Mouse (Mus musculus) midbrain, embryonic 10.5 days (tissue): ENCODE data around the gene Nuak1. TPM values are rescaled to one million over a fixed set of nuclear protein-coding genes. Genes with fewer than 3 reads are reported as not detected.
A peak's percentile ranks its signal among the peaks of the same experiment; 100 is the strongest.

Experiments
- DNase-seq: peaks from one replicate; pipeline ENCODE4 v3.0.0-alpha.2; 2017; ENCODE audit warnings: low spot score
- H3K27ac ChIP-seq: fragments of 300-500 bp; sonication (generic); replicated peaks from 2 replicates; pipeline ENCODE4 v1.5.1; 2016; ENCODE audit warnings: mild to moderate bottlenecking
- H3K27me3 ChIP-seq: fragments of 300-500 bp; sonication (generic); 2 replicates; pipeline ENCODE4 v1.6.1; 2016; ENCODE audit warnings: low read depth, mild to moderate bottlenecking; ENCODE audit not compliant: poor library complexity, severe bottlenecking
- H3K36me3 ChIP-seq: fragments of 300-500 bp; sonication (generic); 2 replicates; pipeline ENCODE4 v1.6.1; 2016; ENCODE audit warnings: mild to moderate bottlenecking, moderate library complexity
- H3K4me1 ChIP-seq: fragments of 300-500 bp; sonication (generic); 2 replicates; pipeline ENCODE4 v1.6.1; 2016
- H3K4me3 ChIP-seq: fragments of 300-500 bp; sonication (generic); 2 replicates; pipeline ENCODE4 v1.5.1; 2016; ENCODE audit warnings: mild to moderate bottlenecking, moderate library complexity
- H3K9me3 ChIP-seq: fragments of 300-500 bp; sonication (generic); replicated peaks from 2 replicates; pipeline ENCODE4 v1.6.1; 2016; ENCODE audit warnings: mild to moderate bottlenecking
- WGBS: fragments of 180-500 bp; shearing (Covaris S2); methylation state at CpG from one replicate; pipeline ENCODE4 v1.1.7; 2016; 5-methylcytosine and 5-hydroxymethylcytosine counted together
- polyA plus RNA-seq: library from polyadenylated mRNA; unstranded; fragments of >200 nt; fragmentation: Nextera tagmentation; extraction: Ambion mirVana; gene quantifications from 2 replicates; pipeline ENCODE4 v1.2.1, GENCODE M21; 2016

The Nuak1 gene
- polyA plus RNA-seq, 1 experiment from 2014 or later = 4.0 TPM

DNA sequence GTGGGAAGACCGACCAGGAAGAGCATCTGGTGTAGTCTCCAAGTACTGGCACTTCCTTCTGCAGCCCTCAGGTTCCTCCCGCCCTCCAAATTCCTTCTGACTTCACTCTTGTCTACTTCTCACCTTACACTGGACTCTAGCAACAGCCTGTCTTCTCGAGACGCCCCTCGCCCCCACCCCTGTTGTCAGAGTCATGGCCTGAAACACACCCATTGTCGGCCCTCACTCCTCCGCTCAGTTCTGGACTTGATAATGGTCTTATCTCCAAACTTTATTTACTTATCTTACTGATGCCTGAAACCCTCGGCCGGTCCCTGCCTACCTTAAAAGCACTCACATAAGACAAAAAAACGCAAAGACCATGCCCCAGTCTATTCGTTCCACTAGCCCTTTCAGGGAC lies 1.4 kb upstream of the Nuak1 start:
- no peaks in the 10 kb centered on the region for H3K27me3 ChIP-seq
- WGBS = 3% methylated on average over 11 of the region's 11 CpGs
- DNase-seq = peak; percentile 48
- H3K4me1 ChIP-seq = peaks cover 90% of the 10 kb centered on the region
- H3K36me3 ChIP-seq = 0 out of 2 replicates have a peak, but pooled peaks cover 4% of the 10 kb centered on the region
- peak overlapping the region; percentile 99 for H3K27ac ChIP-seq
- no peaks in the 10 kb centered on the region for H3K9me3 ChIP-seq
- peak overlapping the region; percentile 94 for H3K4me3 ChIP-seq

DNA sequence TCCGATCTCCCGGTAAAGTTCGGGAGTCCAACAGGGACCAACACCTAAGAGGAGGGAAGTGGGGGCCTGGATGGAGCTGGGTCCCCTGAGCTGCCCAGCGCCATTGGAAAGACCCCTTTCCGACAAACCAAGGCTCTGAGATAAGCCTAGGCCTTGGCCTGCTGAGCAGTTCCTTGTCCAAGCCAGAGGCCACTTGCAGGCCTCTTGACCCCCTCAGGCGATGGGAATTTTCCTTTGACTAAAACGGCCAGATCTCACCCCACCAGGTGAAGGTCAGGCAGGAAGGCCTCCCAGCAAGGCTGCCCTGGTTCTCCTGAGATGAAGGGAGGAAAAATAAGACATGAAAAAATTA lies 1.0 kb upstream of the Nuak1 start:
- Histone ChIP-seq H3K27me3 (no peaks in the 10 kb centered on the region), H3K4me1 (peaks cover 90% of the 10 kb centered on the region), H3K36me3 (peaks cover 4% of the 10 kb centered on the region; the same call in 1 of the 2 replicates), H3K27ac (peak overlapping the region; percentile 99), H3K4me3 (peak overlapping the region; percentile 94), H3K9me3 (no peaks in the 10 kb centered on the region)
- 0% methylated on average over 7 of the region's 7 CpGs for WGBS
- DNase-seq = no peak

DNA sequence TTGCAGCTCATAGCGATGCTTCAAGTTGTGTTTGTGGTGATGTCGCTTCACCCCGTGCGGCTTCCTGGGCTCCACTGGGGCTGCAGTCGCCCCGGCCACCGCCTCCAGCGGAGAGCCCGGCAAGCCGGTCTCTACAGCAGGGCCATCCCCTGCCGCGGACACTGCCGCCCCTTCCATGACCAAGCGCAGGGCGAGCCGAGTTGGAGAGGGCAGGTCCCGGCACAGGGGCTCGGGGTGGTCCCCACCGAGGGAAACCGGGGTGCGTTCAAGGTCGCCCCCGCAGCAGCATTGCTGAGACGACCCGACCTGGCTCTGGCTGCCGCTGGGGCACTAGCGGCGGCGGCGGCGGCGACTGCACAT lies 236 bp downstream of the Nuak1 start:
- WGBS = 0% methylated on average over 32 of the region's 32 CpGs
- peaks cover 7% of the 10 kb centered on the region for H3K36me3 ChIP-seq
- H3K9me3 ChIP-seq = no peaks in the 10 kb centered on the region
- no peak for DNase-seq
- H3K27ac ChIP-seq = peak overlapping the region; percentile 99
- H3K27me3 ChIP-seq = no peaks in the 10 kb centered on the region
- H3K4me1 ChIP-seq = peaks cover 90% of the 10 kb centered on the region
- H3K4me3 ChIP-seq = peak overlapping the region; percentile 94

DNA sequence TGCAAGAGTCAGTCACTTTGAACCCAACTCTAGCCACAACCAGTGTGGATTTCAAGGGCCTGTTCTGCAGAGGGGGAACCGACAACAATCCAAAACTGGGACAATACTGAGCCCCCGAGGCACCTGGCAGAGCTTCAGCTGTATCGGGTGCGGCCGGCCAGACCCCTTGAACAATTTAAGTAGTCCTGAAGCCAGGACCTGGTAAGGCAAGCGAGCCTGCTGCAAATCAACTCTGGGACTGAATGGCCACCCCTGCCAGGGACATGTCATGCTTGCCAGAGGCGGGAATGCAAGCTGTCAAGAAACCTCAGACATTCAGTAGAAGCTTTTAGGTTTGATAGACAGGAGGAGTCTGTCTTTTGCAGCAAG lies 1.2 kb downstream of the Nuak1 start:
- Histone ChIP-seq H3K36me3 (peaks cover 17% of the 10 kb centered on the region), H3K9me3 (no peaks in the 10 kb centered on the region), H3K4me3 (peak overlapping the region; percentile 94), H3K27ac (peak overlapping the region; percentile 99), H3K4me1 (peaks cover 88% of the 10 kb centered on the region), H3K27me3 (no peaks in the 10 kb centered on the region)
- DNase-seq = peak; percentile 37
- 18% methylated on average over 7 of the region's 7 CpGs for WGBS

DNA sequence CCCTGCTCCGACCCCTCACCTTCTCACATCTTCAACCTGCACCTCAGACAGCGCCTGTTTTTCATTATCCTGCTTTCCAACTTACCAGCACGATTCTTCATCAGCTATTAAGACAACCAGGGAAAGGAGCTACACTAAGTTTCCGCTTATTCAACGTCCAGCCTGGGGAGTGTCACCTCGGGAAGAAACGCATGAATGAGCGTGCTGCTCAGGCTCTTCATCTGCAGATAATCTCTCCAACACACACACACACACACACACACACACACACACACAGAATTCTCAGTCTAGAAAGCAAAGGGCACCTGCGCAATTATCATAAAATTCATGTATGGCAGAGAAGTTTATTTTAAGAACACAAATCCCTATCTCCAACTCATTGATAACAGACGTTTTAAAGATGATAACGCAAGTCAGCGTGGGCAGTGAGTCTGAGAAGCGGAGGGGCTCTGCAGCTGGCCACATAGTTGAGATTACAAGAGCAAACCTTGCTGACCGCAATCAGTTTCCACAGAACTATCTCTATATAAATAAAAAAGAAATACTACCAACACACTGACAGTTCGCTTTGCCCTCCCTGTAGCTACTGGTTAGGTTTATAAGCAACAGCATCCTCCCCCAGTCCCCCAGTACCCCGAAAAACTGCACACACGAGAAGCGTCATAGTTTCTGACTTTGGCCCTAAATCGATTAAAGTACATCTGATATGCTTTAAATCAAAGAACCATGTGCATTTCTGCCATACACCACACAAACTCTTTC lies 1.8 kb downstream of the Nuak1 start:
- peak overlapping the region; percentile 99 for H3K27ac ChIP-seq
- peaks cover 22% of the 10 kb centered on the region for H3K36me3 ChIP-seq
- no peak for DNase-seq
- H3K9me3 ChIP-seq = no peaks in the 10 kb centered on the region
- H3K27me3 ChIP-seq = no peaks in the 10 kb centered on the region
- peak overlapping the region; percentile 94 for H3K4me3 ChIP-seq
- WGBS = 39% methylated on average over 19 of the region's 19 CpGs
- peaks cover 86% of the 10 kb centered on the region for H3K4me1 ChIP-seq

DNA sequence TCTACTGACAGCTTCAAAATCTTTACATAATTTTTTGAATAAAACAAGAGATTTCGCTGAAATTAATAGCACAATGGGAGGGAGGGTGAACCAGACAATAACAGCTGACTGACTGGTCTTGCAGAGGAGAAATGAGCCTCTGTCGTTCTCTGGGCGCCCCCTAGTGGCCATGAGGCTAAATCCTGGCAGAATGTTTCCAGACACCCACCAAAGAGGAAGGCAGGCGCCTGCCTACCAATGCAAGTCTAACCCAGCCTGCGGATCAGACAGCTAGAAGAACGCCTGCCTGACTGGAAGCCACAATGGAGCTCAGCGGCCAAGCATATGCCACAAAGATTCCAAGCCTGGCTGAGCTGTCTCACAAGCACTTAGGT lies 2.4 kb downstream of the Nuak1 start:
- WGBS = under 1% methylated on average over 7 of the region's 7 CpGs
- peak; percentile 97 for DNase-seq
- H3K27me3 ChIP-seq = no peaks in the 10 kb centered on the region
- H3K4me1 ChIP-seq = peaks cover 81% of the 10 kb centered on the region
- peaks cover 28% of the 10 kb centered on the region for H3K36me3 ChIP-seq
- H3K9me3 ChIP-seq = no peaks in the 10 kb centered on the region
- H3K27ac ChIP-seq = peak overlapping the region; percentile 99
- H3K4me3 ChIP-seq = peak overlapping the region; percentile 94

DNA sequence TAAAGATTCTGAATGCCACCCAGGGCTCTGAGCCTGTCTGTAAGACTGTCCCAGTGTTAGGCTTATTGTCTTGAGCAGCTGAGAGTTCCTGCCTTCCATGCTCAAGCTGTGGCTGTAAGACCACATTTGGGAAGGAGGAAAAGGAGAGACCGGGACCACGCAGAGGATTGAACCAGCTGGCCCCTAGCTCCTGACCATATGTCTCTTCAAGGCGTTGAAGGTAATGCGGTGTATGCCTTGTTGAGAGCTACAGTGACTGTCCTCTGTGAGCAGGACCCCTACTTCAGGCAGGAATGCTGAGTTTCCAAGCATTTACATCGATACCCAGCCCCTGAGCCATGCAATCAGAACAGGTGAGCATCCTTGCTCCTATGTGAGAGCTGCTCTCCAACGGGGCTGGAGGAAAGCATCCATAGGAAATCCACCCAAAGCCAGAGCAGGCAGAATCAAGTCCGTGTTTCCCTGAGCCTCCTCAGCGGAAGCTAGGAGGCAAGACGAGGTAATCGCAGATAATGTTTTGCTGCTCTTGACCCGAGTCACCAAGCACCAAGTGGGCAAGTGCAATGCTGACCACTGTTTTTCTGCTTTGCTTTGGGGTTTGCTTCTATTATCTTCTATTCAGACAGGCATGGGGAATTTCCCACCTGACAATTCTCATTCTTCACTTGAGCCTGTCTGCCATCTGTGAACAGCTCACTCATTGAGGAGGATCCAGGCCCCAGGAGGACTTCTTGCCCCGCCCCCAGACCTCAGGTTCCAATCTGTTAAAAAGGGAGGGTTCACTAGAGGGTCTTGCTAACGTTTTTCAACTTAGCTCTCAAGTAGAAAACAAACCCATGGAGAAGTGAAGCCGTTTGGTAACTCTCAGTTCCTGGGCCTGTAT lies 3.0 kb downstream of the Nuak1 start:
- Histone ChIP-seq H3K4me1 (peaks cover 75% of the 10 kb centered on the region), H3K27ac (peak overlapping the region; percentile 99), H3K27me3 (no peaks in the 10 kb centered on the region), H3K9me3 (no peaks in the 10 kb centered on the region), H3K36me3 (peaks cover 35% of the 10 kb centered on the region), H3K4me3 (peak overlapping the region; percentile 94)
- 52% methylated on average over 14 of the region's 14 CpGs for WGBS
- DNase-seq = peak; percentile 47

DNA sequence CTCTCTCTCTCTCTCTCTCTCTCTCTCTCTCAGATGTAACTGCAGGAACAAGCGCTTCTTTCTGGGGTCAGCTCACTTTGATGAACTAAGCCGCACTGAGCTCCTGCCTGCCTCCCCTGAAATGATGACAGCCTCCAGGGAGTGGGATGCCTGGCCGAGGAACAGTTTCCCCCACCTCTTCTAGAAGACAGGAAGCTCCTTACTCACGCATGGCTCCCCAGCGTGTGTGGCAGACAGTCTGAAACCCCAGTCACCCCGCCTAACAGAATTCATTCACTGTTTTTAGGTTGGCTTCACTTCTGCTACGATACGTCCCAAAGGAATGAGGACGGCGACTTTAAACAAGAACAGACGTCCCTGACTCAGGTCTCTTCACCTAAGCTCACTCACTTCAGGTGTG lies 4.5 kb downstream of the Nuak1 start:
- Histone ChIP-seq H3K4me1 (peaks cover 60% of the 10 kb centered on the region), H3K27me3 (no peaks in the 10 kb centered on the region), H3K27ac (0 out of 2 replicates have a peak overlapping the region, but pooled peaks have one; percentile 9), H3K9me3 (no peaks in the 10 kb centered on the region), H3K36me3 (peaks cover 49% of the 10 kb centered on the region), H3K4me3 (no peak overlapping the region)
- no peak for DNase-seq
- 73% methylated on average over 11 of the region's 11 CpGs for WGBS

DNA sequence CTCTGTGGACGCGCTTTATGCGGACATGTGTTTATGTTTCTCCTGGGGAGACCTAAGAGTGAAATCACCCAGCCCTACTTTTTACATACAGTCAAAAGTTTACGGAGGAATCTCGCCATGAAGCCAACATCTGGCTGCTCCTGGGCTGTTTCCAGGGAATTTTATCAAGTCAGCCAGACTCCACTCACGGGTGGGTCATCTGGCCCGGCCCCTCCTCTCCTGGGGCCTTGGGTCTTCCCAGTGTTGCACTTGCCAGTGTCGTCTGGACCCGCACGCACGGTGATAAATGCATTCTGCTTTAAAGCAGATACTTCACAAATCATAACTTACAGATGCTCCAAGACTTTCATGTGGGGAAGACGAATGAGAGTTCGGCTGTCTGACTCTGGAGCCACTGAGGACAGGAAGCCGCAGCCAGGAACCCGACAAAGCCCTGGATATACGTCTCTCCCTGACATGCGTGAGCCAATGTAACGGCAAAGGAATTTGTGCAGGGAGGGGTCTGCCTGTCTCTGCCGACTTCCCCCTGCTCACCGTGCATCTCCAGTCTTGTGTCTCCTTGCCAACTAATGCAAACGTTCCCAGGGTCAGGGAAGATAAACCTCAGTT lies 7.1 kb downstream of the Nuak1 start:
- H3K36me3 ChIP-seq = peaks cover 73% of the 10 kb centered on the region
- peaks cover 53% of the 10 kb centered on the region for H3K4me1 ChIP-seq
- DNase-seq = no peak
- 92% methylated on average over 21 of the region's 21 CpGs for WGBS
- no peak overlapping the region for H3K4me3 ChIP-seq
- peaks cover 6% of the 10 kb centered on the region; the same call in 1 of the 2 replicates for H3K9me3 ChIP-seq
- no peaks in the 10 kb centered on the region for H3K27me3 ChIP-seq
- H3K27ac ChIP-seq = no peak overlapping the region

DNA sequence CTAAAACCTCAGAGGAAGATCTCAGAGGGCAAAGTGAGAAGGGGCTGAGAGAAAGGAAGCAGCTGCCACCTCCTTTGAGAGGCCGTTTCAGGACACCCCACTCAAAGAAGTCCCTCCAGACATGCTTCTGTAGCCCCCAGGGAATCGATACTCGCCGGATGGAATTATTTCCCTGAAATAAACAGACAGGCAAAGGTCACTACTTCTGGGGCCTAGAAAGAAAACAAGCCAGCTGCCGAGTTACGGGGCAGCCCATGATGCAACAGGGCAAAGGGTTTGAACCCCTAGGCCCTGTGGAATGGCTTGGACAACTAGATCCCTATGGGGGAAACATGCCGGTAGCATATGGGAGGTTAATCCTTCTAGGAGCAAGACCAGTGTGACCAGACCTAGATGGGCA lies 16.0 kb downstream of the Nuak1 start:
- no peak overlapping the region for H3K27ac ChIP-seq
- no peaks in the 10 kb centered on the region for H3K27me3 ChIP-seq
- WGBS = 82% methylated on average over 7 of the region's 7 CpGs

DNA sequence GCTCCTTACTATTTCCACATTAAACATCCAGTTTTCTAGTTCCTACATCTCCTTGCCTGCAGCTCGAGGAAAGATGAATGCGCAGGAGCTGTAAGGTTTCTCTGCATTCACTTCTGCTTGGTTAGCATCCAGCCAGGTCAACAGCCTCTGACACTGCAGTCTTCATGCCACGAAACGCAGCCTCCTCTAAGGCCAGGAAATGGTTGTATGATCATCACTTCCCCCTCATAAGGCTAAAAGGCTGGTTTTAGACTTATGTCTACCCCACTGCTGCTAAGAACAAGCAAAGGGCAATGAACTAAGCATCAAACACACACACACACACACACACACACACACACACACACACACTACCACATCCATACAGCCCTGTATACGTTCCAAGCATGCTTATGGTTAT lies 16.5 kb downstream of the Nuak1 start:
- WGBS = 88% methylated on average over 5 of the region's 5 CpGs
- Histone ChIP-seq H3K27me3 (no peaks in the 10 kb centered on the region), H3K4me3 (no peak overlapping the region), H3K36me3 (peaks cover 62% of the 10 kb centered on the region), H3K27ac (no peak overlapping the region), H3K4me1 (peaks cover 44% of the 10 kb centered on the region), H3K9me3 (no peaks in the 10 kb centered on the region)
- DNase-seq = no peak

More for the DNA sequence above, 16.0 kb downstream of the Nuak1 start:
- Histone ChIP-seq H3K4me1 (peaks cover 39% of the 10 kb centered on the region), H3K36me3 (peaks cover 61% of the 10 kb centered on the region), H3K9me3 (no peaks in the 10 kb centered on the region), H3K4me3 (no peak overlapping the region)
- no peak for DNase-seq

DNA sequence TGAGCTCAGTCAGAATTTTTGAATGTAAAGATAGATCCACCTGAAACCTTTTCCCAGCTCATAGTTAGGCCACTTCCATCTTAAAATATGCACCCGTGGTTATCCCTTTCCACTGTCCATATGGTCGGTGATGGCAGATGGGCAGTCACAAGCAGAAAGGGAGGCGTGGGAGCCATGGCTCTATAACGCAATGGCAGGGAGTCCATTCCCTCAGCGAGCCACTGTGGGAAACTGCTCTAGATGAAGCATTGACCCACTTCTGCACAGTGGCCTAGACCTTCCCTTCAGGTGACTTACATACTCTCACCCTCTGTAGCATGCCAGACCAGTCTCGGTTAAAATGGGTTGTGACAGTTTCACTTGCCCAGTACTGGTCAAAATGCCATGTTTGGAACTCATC lies 19.8 kb downstream of the Nuak1 start:
- WGBS = 96% methylated on average over 6 of the region's 6 CpGs
- Histone ChIP-seq H3K27me3 (no peaks in the 10 kb centered on the region), H3K27ac (no peak overlapping the region), H3K9me3 (no peaks in the 10 kb centered on the region), H3K4me1 (peaks cover 32% of the 10 kb centered on the region), H3K4me3 (no peak overlapping the region), H3K36me3 (peaks cover 74% of the 10 kb centered on the region)
- no peak for DNase-seq

DNA sequence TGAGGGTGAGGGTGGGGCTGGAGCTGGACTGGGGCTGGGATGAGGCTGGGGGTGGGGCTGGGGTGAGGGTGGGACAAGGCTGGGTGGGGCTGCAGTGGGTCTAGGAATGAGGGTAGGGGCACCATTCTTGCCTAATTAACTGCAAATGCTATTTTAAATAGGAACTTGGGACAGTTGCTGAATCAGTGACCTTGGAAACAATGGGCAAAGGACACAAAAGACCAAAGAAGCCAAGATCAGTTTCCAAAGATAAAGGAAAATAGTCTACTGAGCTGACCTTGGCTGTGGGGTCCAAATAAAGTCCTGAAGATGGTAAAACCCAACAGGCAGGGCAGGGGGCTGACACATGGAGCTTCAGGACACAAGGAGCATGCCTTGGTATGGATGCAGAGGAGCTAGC lies 22.0 kb downstream of the Nuak1 start:
- Histone ChIP-seq H3K9me3 (no peaks in the 10 kb centered on the region), H3K4me3 (no peak overlapping the region), H3K27ac (no peak overlapping the region; the same call in 1 of the 2 replicates), H3K27me3 (no peaks in the 10 kb centered on the region), H3K4me1 (peaks cover 18% of the 10 kb centered on the region), H3K36me3 (peaks cover 74% of the 10 kb centered on the region)
- DNase-seq = no peak
